In genomic region chr9:43984181-43985062, GRCm38 (mm10) we compare ENCODE assay signal across 7 mouse cellular contexts. TPM values are rescaled to one million over a fixed set of nuclear protein-coding genes. Genes with fewer than 3 reads are reported as not detected.
DNase-seq lines count a peak whose midpoint lies in the region; ATAC-seq lines count a peak whose summit lies in the region.

No protein-coding gene starts in this region.

- ATAC-seq in midbrain, embryonic 13.5 days = peak; percentile 63

- H3K9me3 ChIP-seq in midbrain, embryonic 13.5 days = no peaks in the 10 kb centered on the region

- no peaks in the 10 kb centered on the region for H3K36me3 ChIP-seq in midbrain, embryonic 13.5 days

- H3K27me3 ChIP-seq in midbrain, embryonic 13.5 days = no peaks in the 10 kb centered on the region

- H3K4me3 ChIP-seq in midbrain, embryonic 13.5 days (replicated peaks) = no peak overlapping the region

- no peak overlapping the region for H3K9ac ChIP-seq in midbrain, embryonic 13.5 days (replicated peaks)

- DNase-seq in adipocyte (ENCODE audit: low spot score) = peak; percentile 95
- peak; percentile 96 for DNase-seq in cerebellum, postnatal 14 days
- DNase-seq in frontal cortex, postnatal 36 days (ENCODE audit: low spot score in 2 of 2) = peak; percentile 86 to 94
- peak; percentile 66 for DNase-seq in hindlimb bud, embryonic 11.5 days (ENCODE audit: extremely low spot score, low read depth, low spot score)
- DNase-seq in left cerebral cortex, adult 18-20 months (ENCODE audit: low spot score in 2 of 2) = peak; percentile 89 to 91
- peak; percentile 18 to 71 for DNase-seq in spleen, adult 18-20 months

- H3K4me1 ChIP-seq in midbrain, embryonic 13.5 days (replicated peaks) = peaks cover 8% of the 10 kb centered on the region; the same call in 1 of the 2 replicates

- 49% methylated on average over 8 of the region's 8 CpGs for WGBS in midbrain, embryonic 13.5 days

- H3K27ac ChIP-seq in midbrain, embryonic 13.5 days = no peak overlapping the region

- H3K4me2 ChIP-seq in midbrain, embryonic 13.5 days (replicated peaks) = no peak overlapping the region

RNA-seq across cellular contexts. Expression of gene Thy1, which starts 58.8 kb away (rescaled TPM):
- total RNA-seq in left cerebral cortex, adult 18-20 months (2021) = 100 to 1,000 TPM; 830 to 832 TPM
- 0.30 and 0.52 TPM in 2 replicates for polyA plus RNA-seq in midbrain, embryonic 13.5 days (2015; fragmentation: Nextera tagmentation; extraction: Ambion mirVana)

Comparison
In these comparisons a context has a peak if more than half of its experiments do, and no peak if none do; other contexts are left out.
1. DNase-seq: peak in every context shown above with its lines; median percentile 96 in cerebellum, postnatal 14 days; 95 in adipocyte; 90 in frontal cortex, postnatal 36 days; 90 in left cerebral cortex, adult 18-20 months; 66 in hindlimb bud, embryonic 11.5 days; 44 in spleen, adult 18-20 months.